Mouse (Mus musculus) gastrocnemius, postnatal 10 days (tissue): ENCODE data around the gene Trpm3. TPM values are rescaled to one million over a fixed set of nuclear protein-coding genes. Genes with fewer than 3 reads are reported as not detected.

Source experiments
- DNase-seq: peaks from one replicate; pipeline ENCODE4 v3.0.0; 2021; ENCODE audit warnings: mixed read lengths
- total RNA-seq, 2 experiments: library from RNA; stranded (reverse); gene quantifications; 2 replicates each; pipeline ENCODE4 v1.2.3; 2021

The Trpm3 gene
- total RNA-seq, 2 experiments from 2014 or later: 2.3 to 3.7 TPM

DNA sequence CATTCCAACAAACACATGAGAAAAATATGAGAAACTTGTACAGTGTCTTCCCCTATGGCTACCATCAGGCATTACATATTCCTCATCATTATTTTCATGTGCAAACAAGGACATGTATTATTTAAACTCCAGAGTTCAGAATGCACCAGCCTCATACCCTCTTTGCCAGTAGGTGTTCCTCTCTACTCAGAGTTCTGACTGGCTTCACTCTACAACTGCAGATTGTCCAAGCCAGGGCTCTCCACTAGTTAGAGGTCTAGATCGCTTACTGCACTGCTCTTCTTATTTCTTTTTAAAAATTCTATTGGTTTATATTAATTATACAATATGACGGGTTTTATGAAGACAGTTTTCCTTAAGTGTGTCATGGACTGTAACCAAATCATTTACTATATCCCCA is 498.9 kb downstream of the Trpm3 start:
- no peak for DNase-seq

- no peak for DNase-seq
These were observed 499.6 kb downstream of the Trpm3 start for GRCm38 (mm10) chr19:22638394-22638954.

DNA sequence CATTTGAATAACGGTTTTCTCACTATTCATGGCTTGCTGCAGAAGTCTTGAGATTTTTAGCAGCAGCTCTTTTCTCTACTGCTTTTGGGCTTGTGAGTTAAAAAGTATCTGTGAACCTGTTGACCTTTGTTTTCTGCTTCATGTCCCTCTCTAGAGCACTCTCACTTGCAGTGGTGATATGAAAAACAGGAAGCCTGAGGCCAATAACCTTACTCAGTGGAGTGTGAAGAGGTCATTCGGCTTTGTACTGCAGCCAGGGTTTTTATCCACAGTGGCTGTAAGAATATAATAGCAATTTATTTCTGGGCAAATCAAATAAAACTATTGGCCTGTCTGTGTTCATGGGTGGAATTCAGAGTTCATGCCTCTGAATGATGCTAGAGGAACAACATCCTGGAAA is 503.3 kb downstream of the Trpm3 start:
- no peak for DNase-seq

GRCm38 (mm10) chr19:22656466-22657215 is 517.8 kb downstream of the Trpm3 start:
- no peak for DNase-seq

GRCm38 (mm10) chr19:22657251-22657650 is 518.4 kb downstream of the Trpm3 start:
- DNase-seq: no peak

DNA sequence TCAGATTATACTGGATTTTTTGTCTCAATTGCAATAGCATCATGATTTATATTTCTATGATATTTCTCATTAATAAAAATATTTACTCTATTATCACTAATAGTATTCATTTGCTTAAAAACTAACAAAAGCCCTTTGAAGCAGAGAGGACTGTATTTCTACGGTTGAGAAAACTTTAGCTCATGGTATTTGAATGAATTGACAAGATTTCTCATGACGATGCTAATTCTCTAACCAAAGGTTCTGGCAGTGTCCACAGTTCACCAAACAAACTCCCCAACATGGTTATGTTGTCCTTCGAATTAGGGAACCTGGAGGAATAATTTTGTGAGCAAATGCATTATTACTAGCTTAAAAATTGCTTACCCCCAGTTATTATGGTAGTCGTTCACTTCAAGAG is 526.6 kb downstream of the Trpm3 start:
- no peak for DNase-seq

DNA sequence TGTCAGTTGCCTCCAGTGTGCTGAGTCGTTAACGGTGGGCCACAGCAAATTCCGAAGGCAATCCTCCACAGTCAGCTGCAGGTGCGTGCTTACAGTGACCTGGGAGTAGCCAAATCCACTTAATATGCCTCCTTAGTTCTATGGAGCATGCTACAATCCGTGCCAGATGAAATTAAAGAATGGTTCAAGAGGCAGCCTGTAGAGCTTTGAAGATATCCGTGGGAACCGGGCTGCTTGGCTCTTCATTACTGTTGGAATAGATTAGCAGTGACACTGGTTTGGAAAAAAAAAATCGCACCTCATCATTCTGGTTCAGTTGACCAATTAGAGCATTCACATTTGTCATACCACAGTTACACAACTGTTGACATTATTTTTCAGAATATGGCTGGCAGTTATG is 531.4 kb downstream of the Trpm3 start:
- DNase-seq: no peak

GRCm38 (mm10) chr19:22672892-22673291 is 534.0 kb downstream of the Trpm3 start:
- DNase-seq: no peak

DNA sequence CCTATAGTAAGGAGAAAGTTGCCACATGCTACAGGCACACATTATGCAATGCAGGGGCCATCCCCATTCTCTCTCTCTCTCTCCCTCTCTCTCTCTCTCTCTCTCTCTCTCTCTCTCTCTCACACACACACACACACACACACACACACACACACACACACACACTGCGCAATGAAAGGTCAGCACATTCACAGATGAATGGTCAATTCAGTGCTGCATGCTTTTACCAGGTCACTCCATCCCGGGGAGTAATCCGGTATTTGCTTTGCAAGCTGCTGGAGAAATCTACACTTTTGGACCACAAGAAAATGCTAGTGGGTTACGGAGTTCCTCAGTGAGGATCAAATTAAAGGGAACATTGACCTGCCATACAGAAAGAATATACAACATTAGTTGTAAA is 537.4 kb downstream of the Trpm3 start:
- DNase-seq: no peak

- DNase-seq: no peak
These were observed 543.4 kb downstream of the Trpm3 start for GRCm38 (mm10) chr19:22682238-22682637.

DNA sequence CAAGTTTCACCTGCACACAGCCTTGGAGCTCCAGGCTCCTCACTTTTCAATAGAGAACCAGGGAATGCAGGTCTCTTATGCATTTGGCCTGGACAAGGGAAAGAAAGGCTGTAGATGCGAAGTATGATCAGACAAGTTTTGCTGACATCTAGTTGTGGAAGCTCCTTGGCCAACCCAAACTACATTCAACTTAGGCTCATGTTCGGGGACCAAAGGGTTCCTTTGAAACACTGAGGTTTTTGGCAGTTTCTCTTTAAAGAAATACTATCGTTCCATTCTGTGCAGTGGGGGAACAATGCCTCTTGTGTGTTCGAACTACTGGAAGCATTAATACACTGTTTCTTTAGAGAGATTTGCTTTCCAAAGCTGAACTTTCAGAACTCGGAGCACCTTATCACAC is 553.1 kb downstream of the Trpm3 start:
- no peak for DNase-seq

GRCm38 (mm10) chr19:22692553-22692952 is 553.7 kb downstream of the Trpm3 start:
- DNase-seq: peak; percentile 5

DNA sequence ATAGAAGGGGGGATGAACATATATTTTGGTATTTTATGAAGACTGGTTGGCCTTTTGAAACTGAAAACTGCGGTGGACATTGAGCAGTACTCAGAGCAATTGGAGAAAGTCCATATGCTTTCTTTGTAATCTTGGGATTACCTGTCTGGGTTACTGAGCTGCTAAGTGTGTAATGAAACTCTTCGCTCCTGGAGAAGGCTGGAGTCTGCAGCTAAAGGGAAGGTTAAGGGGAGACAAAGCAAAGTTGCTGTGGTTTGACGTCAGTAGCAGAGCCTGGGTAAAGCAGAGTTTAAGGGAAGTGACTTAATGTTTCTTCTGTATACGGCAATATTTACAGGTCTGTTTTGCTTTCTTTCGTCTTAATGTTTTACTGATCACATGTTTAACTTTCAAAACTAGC is 554.1 kb downstream of the Trpm3 start:
- no peak for DNase-seq

GRCm38 (mm10) chr19:22695423-22695822 is 556.6 kb downstream of the Trpm3 start:
- no peak for DNase-seq

DNA sequence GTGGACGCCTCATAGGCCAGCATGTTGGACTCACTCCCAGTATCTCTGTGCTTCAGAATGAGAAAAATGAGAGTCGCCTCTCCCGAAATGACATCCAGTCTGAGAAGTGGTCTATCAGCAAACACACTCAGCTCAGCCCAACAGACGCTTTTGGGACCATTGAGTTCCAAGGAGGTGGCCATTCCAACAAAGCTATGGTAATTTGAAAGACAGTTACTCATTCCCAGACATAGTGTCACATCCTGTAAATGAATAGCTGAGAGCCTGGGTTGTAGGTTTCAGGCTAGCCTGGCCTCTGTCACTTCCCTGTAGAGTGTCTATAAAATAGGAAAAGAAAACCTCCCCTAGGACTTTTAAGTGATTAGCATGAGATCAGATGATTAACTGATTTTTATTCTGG is 559.9 kb downstream of the Trpm3 start:
- no peak for DNase-seq

DNA sequence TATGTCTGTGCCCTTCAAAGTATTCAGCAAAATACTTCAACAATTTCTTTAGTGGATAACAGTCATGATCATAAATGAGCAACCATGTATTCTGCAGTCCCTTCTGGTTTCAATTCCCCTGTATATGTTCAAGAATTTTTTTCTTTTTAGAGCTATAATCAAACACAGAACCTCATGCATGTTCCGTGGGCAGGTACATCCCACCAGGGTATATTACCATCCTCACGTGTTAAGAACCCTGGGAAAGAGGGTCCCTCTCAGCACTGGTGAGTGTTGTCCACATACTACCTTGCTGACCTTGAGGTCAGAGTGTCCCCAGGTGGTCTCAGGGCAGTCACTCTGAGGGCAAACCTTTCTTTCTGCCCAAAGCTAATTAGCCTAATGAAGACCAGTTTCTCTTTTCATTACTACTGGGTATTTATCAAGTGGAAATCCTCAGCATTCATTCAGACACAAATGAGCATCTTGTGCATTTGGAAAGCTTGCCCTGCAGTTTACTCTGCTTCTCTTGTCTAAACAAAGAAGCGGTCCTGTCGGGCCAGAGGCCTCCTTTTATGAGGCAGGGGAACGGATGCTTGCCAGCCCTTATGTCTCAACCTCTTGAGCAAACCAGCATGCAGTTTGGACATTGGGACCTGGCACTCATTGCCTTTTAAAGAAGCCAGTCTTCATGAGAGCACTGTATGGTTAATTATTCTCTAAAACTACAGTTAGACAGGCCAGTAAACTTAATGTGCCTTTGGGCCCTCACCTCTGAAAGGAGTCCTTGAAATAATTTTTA is 562.2 kb downstream of the Trpm3 start:
- no peak for DNase-seq

DNA sequence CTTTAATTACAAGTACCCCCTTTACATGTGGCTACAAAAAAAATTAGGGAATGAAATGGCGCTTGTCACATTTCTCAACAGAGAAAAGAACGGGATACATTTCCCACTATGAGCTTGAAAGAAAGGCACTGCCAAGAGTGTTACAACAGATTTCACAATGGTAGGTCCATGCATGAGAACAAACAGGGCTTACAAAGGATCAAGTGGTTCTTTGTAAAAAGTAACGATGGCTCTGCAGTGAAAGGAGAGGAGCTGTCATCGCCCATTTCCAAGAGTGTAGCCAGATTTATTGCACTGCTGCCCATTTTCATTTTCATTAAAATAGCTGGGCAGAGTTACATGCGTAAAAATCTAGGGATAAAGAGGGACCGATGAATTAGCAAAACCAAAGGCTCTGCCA is 565.0 kb downstream of the Trpm3 start:
- no peak for DNase-seq

GRCm38 (mm10) chr19:22705414-22705813 is 566.6 kb downstream of the Trpm3 start:
- DNase-seq: no peak

GRCm38 (mm10) chr19:22719027-22719426 is 580.2 kb downstream of the Trpm3 start:
- DNase-seq: no peak

DNA sequence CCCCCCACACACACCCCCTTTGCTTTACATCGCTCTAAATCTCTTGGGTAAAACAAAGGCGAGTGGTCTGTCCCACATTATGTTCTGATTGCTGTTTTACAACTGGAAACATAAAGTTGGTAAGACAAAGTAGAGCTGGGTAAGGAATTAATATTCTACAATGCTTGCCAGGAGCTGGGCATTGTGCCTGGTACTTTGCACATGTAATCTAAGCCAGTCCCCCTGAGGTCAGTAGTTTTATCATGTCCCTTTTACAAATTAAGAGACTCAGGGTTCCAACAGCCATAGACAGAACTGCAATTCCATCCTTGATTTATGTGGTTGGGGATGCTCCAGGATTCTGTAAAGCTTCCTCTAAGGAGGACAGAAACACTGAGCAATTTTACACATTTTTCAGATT is 591.0 kb downstream of the Trpm3 start:
- DNase-seq: no peak

DNA sequence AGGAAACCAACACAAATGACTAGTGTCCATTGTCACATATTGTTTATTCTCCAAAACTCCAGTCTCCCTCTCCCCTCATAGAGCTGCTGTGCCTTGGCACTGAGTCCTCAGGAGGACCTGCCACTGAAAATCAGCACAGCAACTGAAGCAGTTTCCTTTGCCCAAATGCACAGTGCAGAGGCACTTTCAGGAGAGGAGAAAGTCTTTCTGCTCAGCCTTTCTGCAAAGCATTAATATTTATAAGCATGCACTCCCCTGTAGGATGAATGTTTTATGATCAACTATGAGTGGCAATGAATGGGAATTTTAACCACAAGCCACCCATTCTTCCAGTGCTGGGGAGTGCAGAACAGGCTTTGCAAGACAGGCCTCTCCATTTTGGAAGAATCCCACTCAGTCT is 592.1 kb downstream of the Trpm3 start:
- no peak for DNase-seq

DNA sequence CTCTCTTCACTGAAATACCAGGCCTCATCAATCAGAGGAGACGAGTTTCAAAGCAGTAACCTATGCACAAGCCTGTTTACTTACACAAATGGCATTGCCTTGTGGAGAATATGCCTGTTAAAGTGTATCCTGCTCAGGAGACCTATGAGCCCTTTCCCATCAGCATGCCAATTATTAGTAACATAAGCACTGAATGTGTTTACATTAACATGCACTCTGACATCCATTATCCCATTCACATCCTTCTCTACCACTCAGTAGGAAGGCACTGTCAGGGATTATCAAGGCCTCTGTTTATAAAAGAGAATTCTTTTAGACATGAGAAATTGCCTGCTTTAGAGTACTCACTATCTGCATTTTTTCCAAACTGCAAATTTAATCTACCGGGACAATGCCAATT is 598.0 kb downstream of the Trpm3 start:
- no peak for DNase-seq

DNA sequence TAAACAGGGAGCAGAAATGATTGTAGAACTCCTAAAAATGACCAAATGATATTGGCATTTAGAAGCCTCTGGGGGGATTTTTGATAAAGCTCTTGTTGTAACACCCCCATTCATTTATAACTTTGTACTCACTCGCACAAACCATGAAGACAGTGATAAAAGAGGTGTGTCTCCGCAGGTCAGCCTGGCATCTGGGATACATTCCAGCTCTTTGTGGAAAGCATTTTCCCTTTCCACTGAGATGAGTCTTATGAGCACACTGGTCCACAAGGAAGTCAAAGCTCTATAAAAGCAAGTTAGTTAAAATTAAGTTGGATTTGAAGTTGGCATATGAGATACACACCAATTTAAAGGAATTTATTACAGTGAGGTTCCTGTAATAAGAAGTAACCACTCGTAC is 600.4 kb downstream of the Trpm3 start:
- DNase-seq: no peak
